Mouse (Mus musculus) R1 (cell line): ENCODE measurements around the gene Dock10.

Source experiments
- DNase-seq: peaks from one replicate; pipeline ENCODE4 v3.0.0-alpha.2; 2018; ENCODE audit warnings: low read depth, low spot score

Dock10 gene

DNA sequence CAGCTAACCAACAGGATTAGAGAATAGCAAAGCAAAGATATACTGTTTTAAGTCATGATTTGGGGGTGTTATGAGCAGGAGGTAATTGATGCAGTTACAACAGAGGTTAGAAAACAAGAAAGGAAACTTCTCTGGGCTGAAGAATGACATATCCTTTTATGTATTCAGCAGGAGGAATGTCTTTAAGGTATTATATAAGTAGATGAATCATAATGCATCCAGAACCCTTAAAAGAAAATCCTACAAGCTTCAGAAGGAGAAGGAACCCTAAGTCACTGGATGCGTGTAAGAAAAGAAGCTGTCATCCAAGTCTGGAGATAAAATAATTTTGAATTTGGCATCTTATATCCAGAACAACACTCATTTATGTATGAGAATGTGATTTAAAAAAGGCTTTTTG lies 285.9 kb downstream of the Dock10 start:
- DNase-seq = no peak

DNA sequence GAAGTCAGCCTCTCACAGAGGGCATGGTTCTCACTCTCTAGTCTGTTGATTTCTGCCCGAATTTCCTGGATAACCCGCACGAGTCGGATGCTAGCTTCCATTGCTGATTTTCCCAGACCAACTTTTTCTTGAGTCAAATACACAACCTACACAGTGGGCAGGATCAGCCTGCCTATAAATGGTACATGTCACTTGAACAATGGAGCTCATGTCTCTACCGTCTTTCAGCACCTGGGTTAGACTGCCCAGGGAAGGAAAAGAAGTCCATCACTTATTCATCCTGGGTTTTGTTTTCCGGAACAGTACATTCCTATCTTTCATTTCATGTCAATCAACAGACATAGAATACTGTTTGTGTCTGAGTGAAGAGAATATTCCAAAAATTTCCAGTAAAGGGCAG lies 297.0 kb downstream of the Dock10 start, which contains the start of gene Gm45261:
TSS of gene Gm45261 (minus strand) at position 101 of the 400 bp plus-strand sequence.
- DNase-seq = no peak

DNA sequence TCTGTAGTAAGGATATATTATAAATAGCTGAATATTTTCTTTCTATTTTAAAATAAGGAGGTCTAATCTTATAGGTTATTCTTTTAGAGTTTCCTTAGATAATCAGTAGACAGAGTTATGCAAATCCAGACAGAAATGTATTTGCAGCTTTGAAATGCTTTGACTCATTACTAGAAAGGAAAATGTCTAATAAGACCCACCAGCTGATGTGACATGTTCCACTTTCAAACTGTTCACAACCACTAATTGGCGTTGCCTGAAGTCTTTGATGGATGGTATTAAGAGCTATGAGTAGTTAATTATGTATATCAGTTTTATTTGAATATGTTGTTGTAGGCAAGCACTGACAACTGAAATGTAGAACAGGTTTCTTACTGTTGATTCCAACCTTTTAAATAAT lies 298.4 kb downstream of the Dock10 start:
- no peak for DNase-seq

DNA sequence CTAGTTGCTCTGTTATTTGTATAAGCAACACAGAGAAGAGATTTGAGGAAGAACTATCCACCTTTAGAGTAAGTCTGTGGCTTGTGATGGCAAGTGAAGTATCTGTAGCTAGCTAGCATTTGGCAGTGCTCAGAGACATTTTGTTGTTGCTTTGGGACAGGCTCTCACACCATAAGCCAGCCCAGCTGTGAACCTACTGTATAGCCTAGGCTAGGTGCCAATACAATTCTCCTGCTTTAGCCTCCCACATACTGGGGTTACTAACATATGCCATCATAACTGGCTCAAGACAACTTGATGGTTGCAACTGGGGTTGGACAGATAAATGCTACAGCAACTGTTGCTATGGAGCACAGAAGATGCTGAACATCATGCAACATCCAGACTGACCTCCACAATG lies 298.9 kb downstream of the Dock10 start:
- DNase-seq = no peak

DNA sequence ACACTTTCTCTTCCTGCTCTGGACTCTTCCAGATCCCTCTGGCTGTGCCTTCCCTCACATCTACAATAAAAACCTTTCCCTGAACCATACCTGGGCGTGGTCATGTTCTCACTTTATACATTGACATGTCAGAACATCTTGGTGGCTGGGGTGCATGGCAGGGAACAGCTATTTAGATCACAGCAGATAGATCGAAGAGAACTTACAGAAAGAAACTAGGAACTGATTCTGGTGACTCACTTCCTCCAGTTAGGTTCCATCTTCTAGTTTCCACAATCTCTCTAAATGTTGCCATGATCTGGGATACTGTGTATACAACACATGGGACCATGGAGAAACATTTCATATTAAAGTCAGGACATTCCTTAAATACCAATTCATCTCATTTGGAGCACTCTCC lies 304.4 kb downstream of the Dock10 start:
- DNase-seq = no peak

DNA sequence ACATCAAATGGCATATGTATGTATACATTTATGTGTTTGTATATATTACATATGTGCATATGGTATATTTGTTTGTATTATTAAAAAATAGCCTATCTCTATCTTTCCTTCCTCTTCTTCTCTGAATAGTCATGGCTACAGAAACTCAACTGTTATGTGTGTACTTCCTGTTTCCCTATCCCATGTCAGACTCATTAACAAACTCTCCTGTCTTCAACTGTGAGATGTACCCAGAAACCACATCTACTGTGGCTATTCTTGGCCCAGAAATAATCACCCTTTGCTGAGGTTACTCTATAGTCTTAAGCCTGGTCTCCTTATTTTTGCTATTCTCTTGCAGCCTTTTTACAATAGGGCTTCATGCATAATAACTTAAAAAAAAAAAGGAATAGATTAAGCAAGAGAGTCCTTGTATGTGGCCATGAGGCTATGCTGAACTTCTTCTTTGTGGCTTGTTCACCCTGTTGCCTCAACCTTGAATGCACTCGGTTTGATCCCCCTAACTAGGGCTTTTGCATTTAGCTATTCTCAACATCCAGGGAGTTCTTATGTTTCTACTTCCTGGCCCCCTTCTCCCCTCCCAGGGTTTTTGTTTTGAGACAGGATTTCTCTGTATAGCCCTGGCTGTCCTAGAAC lies 306.3 kb downstream of the Dock10 start:
- no peak for DNase-seq
